Mouse (Mus musculus): ENCODE data around the gene Gm10073. TPM values are rescaled to one million over a fixed set of nuclear protein-coding genes. Genes with fewer than 3 reads are reported as not detected.
"Not testable (repeated sequence)": the region's sequence is repeated elsewhere in the genome, so short reads cannot be mapped to it uniquely, and the experiment has no call there.

Gene Gm10073
- polyA plus RNA-seq, 1 experiment from 2014 or later = 7.7 TPM

- no peak overlapping the region for H3K4me3 ChIP-seq (ENCODE audit: low read depth, low read length)
- H3K27ac ChIP-seq (ENCODE audit: low read depth, low read length) = no peak overlapping the region
- H3K27me3 ChIP-seq (replicated peaks; ENCODE audit: control insufficient read depth, insufficient read depth, low read length) = no peaks in the 10 kb centered on the region
- WGBS = 82% methylated on average over 5 of the region's 5 CpGs
- no peaks in the 10 kb centered on the region for H3K36me3 ChIP-seq (ENCODE audit: control insufficient read depth, insufficient read depth, low read length)
- no peak overlapping the region for H3K4me2 ChIP-seq (ENCODE audit: low read length)
- no peaks in the 10 kb centered on the region for H3K9me3 ChIP-seq (replicated peaks; ENCODE audit: control insufficient read depth, low read length)
- ATAC-seq = no peak
- DNase-seq (ENCODE audit: low spot score) = no peak
- no peak overlapping the region for H3K9ac ChIP-seq (ENCODE audit: low read length)
- H3K4me1 ChIP-seq (ENCODE audit: control insufficient read depth, insufficient read depth, low read length) = no peaks in the 10 kb centered on the region
Observed at GRCm38 (mm10) chr8:106614704-106615103, 41.4 kb upstream of the Gm10073 start.

GRCm38 (mm10) chr8:106612047-106612446, 38.8 kb upstream of the Gm10073 start:
- Histone ChIP-seq H3K27me3 (replicated peaks; ENCODE audit: control insufficient read depth, insufficient read depth, low read length) (no peaks in the 10 kb centered on the region), H3K9me3 (replicated peaks; ENCODE audit: control insufficient read depth, low read length) (no peaks in the 10 kb centered on the region), H3K4me3 (ENCODE audit: low read depth, low read length) (no peak overlapping the region), H3K36me3 (ENCODE audit: control insufficient read depth, insufficient read depth, low read length) (no peaks in the 10 kb centered on the region), H3K9ac (ENCODE audit: low read length) (no peak overlapping the region), H3K4me2 (ENCODE audit: low read length) (no peak overlapping the region), H3K27ac (ENCODE audit: low read depth, low read length) (no peak overlapping the region), H3K4me1 (ENCODE audit: control insufficient read depth, insufficient read depth, low read length) (no peaks in the 10 kb centered on the region)
- DNase-seq (ENCODE audit: low spot score) (no peak), ATAC-seq (no peak)
- WGBS = 77% methylated on average over 3 of the region's 3 CpGs

GRCm38 (mm10) chr8:106610958-106611640, 37.8 kb upstream of the Gm10073 start:
- ATAC-seq = no peak
- no peak overlapping the region for H3K9ac ChIP-seq (ENCODE audit: low read length)
- no peaks in the 10 kb centered on the region for H3K27me3 ChIP-seq (replicated peaks; ENCODE audit: control insufficient read depth, insufficient read depth, low read length)
- no peak overlapping the region for H3K4me2 ChIP-seq (ENCODE audit: low read length)
- no peaks in the 10 kb centered on the region for H3K9me3 ChIP-seq (replicated peaks; ENCODE audit: control insufficient read depth, low read length)
- no peak for DNase-seq (ENCODE audit: low spot score)
- H3K36me3 ChIP-seq (ENCODE audit: control insufficient read depth, insufficient read depth, low read length) = no peaks in the 10 kb centered on the region
- H3K4me3 ChIP-seq (ENCODE audit: low read depth, low read length) = no peak overlapping the region
- no peaks in the 10 kb centered on the region for H3K4me1 ChIP-seq (ENCODE audit: control insufficient read depth, insufficient read depth, low read length)
- no peak overlapping the region for H3K27ac ChIP-seq (ENCODE audit: low read depth, low read length)
- WGBS = 64% methylated on average over 9 of the region's 9 CpGs

- Histone ChIP-seq H3K4me1 (ENCODE audit: control insufficient read depth, insufficient read depth, low read length) (no peaks in the 10 kb centered on the region), H3K36me3 (ENCODE audit: control insufficient read depth, insufficient read depth, low read length) (no peaks in the 10 kb centered on the region), H3K27ac (ENCODE audit: low read depth, low read length) (no peak overlapping the region), H3K4me3 (ENCODE audit: low read depth, low read length) (no peak overlapping the region), H3K9ac (ENCODE audit: low read length) (no peak overlapping the region), H3K4me2 (ENCODE audit: low read length) (no peak overlapping the region), H3K9me3 (replicated peaks; ENCODE audit: control insufficient read depth, low read length) (no peaks in the 10 kb centered on the region), H3K27me3 (replicated peaks; ENCODE audit: control insufficient read depth, insufficient read depth, low read length) (peaks cover 15% of the 10 kb centered on the region)
- WGBS = 72% methylated on average over 7 of the region's 7 CpGs
- no peak for ATAC-seq
- DNase-seq (ENCODE audit: low spot score) = no peak
Observed at GRCm38 (mm10) chr8:106609076-106609903, 36.0 kb upstream of the Gm10073 start.

- peaks cover 23% of the 10 kb centered on the region for H3K27me3 ChIP-seq (replicated peaks; ENCODE audit: control insufficient read depth, insufficient read depth, low read length)
- 69% methylated on average over 3 of the region's 3 CpGs for WGBS
- no peak overlapping the region for H3K4me2 ChIP-seq (ENCODE audit: low read length)
- H3K4me1 ChIP-seq (ENCODE audit: control insufficient read depth, insufficient read depth, low read length) = peaks cover 2% of the 10 kb centered on the region; the same call in 1 of the 2 replicates
- H3K27ac ChIP-seq (ENCODE audit: low read depth, low read length) = no peak overlapping the region
- DNase-seq (ENCODE audit: low spot score) (no peak), ATAC-seq (no peak)
- no peak overlapping the region for H3K9ac ChIP-seq (ENCODE audit: low read length)
- H3K9me3 ChIP-seq (replicated peaks; ENCODE audit: control insufficient read depth, low read length) = no peaks in the 10 kb centered on the region
- no peaks in the 10 kb centered on the region for H3K36me3 ChIP-seq (ENCODE audit: control insufficient read depth, insufficient read depth, low read length)
- no peak overlapping the region for H3K4me3 ChIP-seq (ENCODE audit: low read depth, low read length)
Observed at GRCm38 (mm10) chr8:106608425-106608824, 35.2 kb upstream of the Gm10073 start.

- H3K27ac ChIP-seq (ENCODE audit: low read depth, low read length); H3K9me3 ChIP-seq (replicated peaks; ENCODE audit: control insufficient read depth, low read length); DNase-seq (ENCODE audit: low spot score); H3K36me3 ChIP-seq (ENCODE audit: control insufficient read depth, insufficient read depth, low read length); H3K9ac ChIP-seq (ENCODE audit: low read length); H3K4me1 ChIP-seq (ENCODE audit: control insufficient read depth, insufficient read depth, low read length); H3K4me3 ChIP-seq (ENCODE audit: low read depth, low read length); H3K4me2 ChIP-seq (ENCODE audit: low read length); ATAC-seq: not testable (repeated sequence)
- peaks cover 30% of the 10 kb centered on the region for H3K27me3 ChIP-seq (replicated peaks; ENCODE audit: control insufficient read depth, insufficient read depth, low read length)
- WGBS = 76% methylated on average over 4 of the region's 4 CpGs
Observed at GRCm38 (mm10) chr8:106607783-106608182, 34.5 kb upstream of the Gm10073 start.

GRCm38 (mm10) chr8:106606601-106607145, 33.4 kb upstream of the Gm10073 start:
- WGBS = 41% methylated on average over 15 of the region's 15 CpGs
- no peak for ATAC-seq

GRCm38 (mm10) chr8:106606121-106606520, 32.9 kb upstream of the Gm10073 start:
- Histone ChIP-seq H3K9me3 (replicated peaks; ENCODE audit: control insufficient read depth, low read length) (no peaks in the 10 kb centered on the region), H3K27me3 (replicated peaks; ENCODE audit: control insufficient read depth, insufficient read depth, low read length) (peaks cover 39% of the 10 kb centered on the region)
- WGBS = 56% methylated on average over 4 of the region's 4 CpGs

More at GRCm38 (mm10) chr8:106606601-106607145, 33.4 kb upstream of the Gm10073 start:
- no peaks in the 10 kb centered on the region for H3K36me3 ChIP-seq (ENCODE audit: control insufficient read depth, insufficient read depth, low read length)
- H3K27me3 ChIP-seq (replicated peaks; ENCODE audit: control insufficient read depth, insufficient read depth, low read length) = peaks cover 39% of the 10 kb centered on the region
- H3K9me3 ChIP-seq (replicated peaks; ENCODE audit: control insufficient read depth, low read length) = no peaks in the 10 kb centered on the region
- H3K4me2 ChIP-seq (ENCODE audit: low read length) = no peak overlapping the region
- H3K4me3 ChIP-seq (ENCODE audit: low read depth, low read length) = no peak overlapping the region
- H3K4me1 ChIP-seq (ENCODE audit: control insufficient read depth, insufficient read depth, low read length) = peaks cover 9% of the 10 kb centered on the region
- no peak overlapping the region for H3K27ac ChIP-seq (ENCODE audit: low read depth, low read length)
- H3K9ac ChIP-seq (ENCODE audit: low read length) = no peak overlapping the region
- no peak for DNase-seq (ENCODE audit: low spot score)

GRCm38 (mm10) chr8:106605657-106606056, 32.4 kb upstream of the Gm10073 start:
- Histone ChIP-seq H3K27me3 (replicated peaks; ENCODE audit: control insufficient read depth, insufficient read depth, low read length) (peaks cover 39% of the 10 kb centered on the region), H3K4me1 (ENCODE audit: control insufficient read depth, insufficient read depth, low read length) (peaks cover 9% of the 10 kb centered on the region), H3K9me3 (replicated peaks; ENCODE audit: control insufficient read depth, low read length) (no peaks in the 10 kb centered on the region), H3K9ac (ENCODE audit: low read length) (no peak overlapping the region), H3K4me2 (ENCODE audit: low read length) (no peak overlapping the region), H3K27ac (ENCODE audit: low read depth, low read length) (no peak overlapping the region), H3K4me3 (ENCODE audit: low read depth, low read length) (no peak overlapping the region), H3K36me3 (ENCODE audit: control insufficient read depth, insufficient read depth, low read length) (no peaks in the 10 kb centered on the region)
- DNase-seq (ENCODE audit: low spot score) (no peak), ATAC-seq (no peak)
- WGBS = 77% methylated on average over 7 of the region's 7 CpGs

More at GRCm38 (mm10) chr8:106606121-106606520, 32.9 kb upstream of the Gm10073 start:
- no peak overlapping the region for H3K27ac ChIP-seq (ENCODE audit: low read depth, low read length)
- peaks cover 9% of the 10 kb centered on the region for H3K4me1 ChIP-seq (ENCODE audit: control insufficient read depth, insufficient read depth, low read length)
- no peak overlapping the region for H3K4me2 ChIP-seq (ENCODE audit: low read length)
- no peak overlapping the region for H3K9ac ChIP-seq (ENCODE audit: low read length)
- H3K4me3 ChIP-seq (ENCODE audit: low read depth, low read length) = no peak overlapping the region
- H3K36me3 ChIP-seq (ENCODE audit: control insufficient read depth, insufficient read depth, low read length) = no peaks in the 10 kb centered on the region
- DNase-seq (ENCODE audit: low spot score) (no peak), ATAC-seq (no peak)

Data from forebrain, embryonic 14.5 days (tissue).